Mouse (Mus musculus): ENCODE measurements around the gene Prox2.

DNA sequence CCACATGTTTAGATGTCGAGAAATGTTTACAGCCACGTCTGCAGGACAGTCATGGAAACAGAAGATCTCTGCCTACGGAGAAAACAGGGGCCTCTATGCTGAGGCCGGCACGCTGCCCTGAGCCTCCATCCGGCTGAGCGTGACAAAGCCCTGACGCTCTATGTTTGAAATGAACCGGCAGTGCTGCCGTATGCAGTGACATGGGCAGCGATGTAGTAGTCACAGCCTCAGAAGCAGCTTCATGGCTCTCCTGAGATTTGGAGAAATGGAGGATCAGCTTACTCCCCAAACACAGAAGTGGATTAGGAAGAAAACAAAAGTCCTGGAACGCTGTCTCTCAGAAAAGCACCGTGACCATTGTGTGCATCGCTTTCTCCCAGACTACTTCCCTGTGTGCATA, 9.6 kb downstream of the Prox2 start:
- TF ChIP-seq CTCF (conservative IDR thresholded peaks at IDR 0.05; ENCODE audit: low read length) (no peak), POU5F1 (IDR thresholded peaks at IDR 0.05; ENCODE audit: borderline replicate concordance, low read length) (no peak)
